Mouse (Mus musculus) hindbrain, embryonic 16.5 days (tissue): ENCODE results near the gene Ppp1r14d. TPM values are rescaled to one million over a fixed set of nuclear protein-coding genes. Genes with fewer than 3 reads are reported as not detected.

Source experiments
- ATAC-seq: fragments of 200-750 bp; cut with Nextera tagmentation; 2 replicates; pipeline ENCODE4 v1.8.0; 2017; ENCODE audit warnings: moderate TSS enrichment, moderate library complexity
- H3K27ac ChIP-seq: fragments of 300-500 bp; sonication (generic); 2 replicates; pipeline ENCODE4 v1.5.1; 2014; ENCODE audit warnings: low read depth, mild to moderate bottlenecking, control low read depth, low read length, moderate library complexity
- H3K27me3 ChIP-seq: fragments of 300-500 bp; sonication (generic); replicated peaks from 2 replicates; pipeline ENCODE4 v1.6.1; 2014; ENCODE audit warnings: low read length; ENCODE audit not compliant: control insufficient read depth, insufficient read depth
- H3K36me3 ChIP-seq: fragments of 300-500 bp; sonication (generic); 2 replicates; pipeline ENCODE4 v1.6.1; 2014; ENCODE audit warnings: mild to moderate bottlenecking, low read length, moderate library complexity, mixed read lengths; ENCODE audit not compliant: control insufficient read depth, insufficient read depth
- H3K4me1 ChIP-seq: fragments of 300-500 bp; sonication (generic); 2 replicates; pipeline ENCODE4 v1.6.1; 2014; ENCODE audit warnings: low read depth, low read length; ENCODE audit not compliant: control insufficient read depth, insufficient read depth
- H3K4me2 ChIP-seq: fragments of 300-500 bp; sonication (generic); 2 replicates; pipeline ENCODE4 v1.6.1; 2014; ENCODE audit warnings: mild to moderate bottlenecking, low read length, control low read depth, moderate library complexity
- H3K4me3 ChIP-seq: fragments of 300-500 bp; sonication (generic); 2 replicates; pipeline ENCODE4 v1.5.1; 2014; ENCODE audit warnings: mild to moderate bottlenecking, low read length, control low read depth, moderate library complexity
- H3K9ac ChIP-seq: fragments of 300-500 bp; sonication (generic); 2 replicates; pipeline ENCODE4 v1.6.1; 2014; ENCODE audit warnings: low read depth, mild to moderate bottlenecking, control low read depth, low read length, moderate library complexity
- H3K9me3 ChIP-seq: fragments of 300-500 bp; sonication (generic); 2 replicates; pipeline ENCODE4 v1.6.1; 2014; ENCODE audit warnings: mild to moderate bottlenecking, low read length, moderate library complexity; ENCODE audit not compliant: control insufficient read depth
- WGBS: fragments of 180-500 bp; shearing (Covaris S2); extraction: QIAGEN DNeasy Blood & Tissue Kit; methylation state at CpG from one replicate; pipeline ENCODE4 v1.1.7; 2014; 5-methylcytosine and 5-hydroxymethylcytosine counted together
- polyA plus RNA-seq: library from polyadenylated mRNA; unstranded; fragments of >200 nt; fragmentation: Nextera tagmentation; extraction: Ambion mirVana; gene quantifications from 2 replicates; pipeline ENCODE4 v1.2.1, GENCODE M21; 2015

The Ppp1r14d gene
- polyA plus RNA-seq, 1 experiment from 2014 or later = not detected

- Histone ChIP-seq H3K4me3 (no peak overlapping the region), H3K27ac (no peak overlapping the region), H3K4me1 (peaks cover 10% of the 10 kb centered on the region), H3K27me3 (peaks cover 43% of the 10 kb centered on the region), H3K9me3 (no peaks in the 10 kb centered on the region), H3K4me2 (no peak overlapping the region), H3K36me3 (no peaks in the 10 kb centered on the region), H3K9ac (no peak overlapping the region)
- no peak for ATAC-seq
- 74% methylated on average over 4 of the region's 4 CpGs for WGBS
Observed at GRCm38 (mm10) chr2:119240075-119240818, 10.5 kb upstream of the Ppp1r14d start.

GRCm38 (mm10) chr2:119238671-119239070 lies 9.0 kb upstream of the Ppp1r14d start:
- 74% methylated on average over 2 of the region's 2 CpGs for WGBS
- peaks cover 48% of the 10 kb centered on the region for H3K27me3 ChIP-seq
- H3K36me3 ChIP-seq = no peaks in the 10 kb centered on the region
- no peak overlapping the region for H3K9ac ChIP-seq
- H3K4me2 ChIP-seq = no peak overlapping the region
- peaks cover 10% of the 10 kb centered on the region for H3K4me1 ChIP-seq
- no peak overlapping the region for H3K27ac ChIP-seq
- H3K4me3 ChIP-seq = no peak overlapping the region
- no peaks in the 10 kb centered on the region for H3K9me3 ChIP-seq
- ATAC-seq = no peak

- H3K4me2 ChIP-seq = peak overlapping the region; percentile 59
- WGBS = under 1% methylated on average over 29 of the region's 31 CpGs
- H3K9ac ChIP-seq = no peak overlapping the region; the same call in 1 of the 2 replicates
- H3K27me3 ChIP-seq = peaks cover 48% of the 10 kb centered on the region
- peaks cover 10% of the 10 kb centered on the region for H3K4me1 ChIP-seq
- H3K9me3 ChIP-seq = no peaks in the 10 kb centered on the region
- no peak for ATAC-seq
- H3K27ac ChIP-seq = no peak overlapping the region
- peak overlapping the region; percentile 41 for H3K4me3 ChIP-seq
- H3K36me3 ChIP-seq = no peaks in the 10 kb centered on the region
Observed at GRCm38 (mm10) chr2:119237871-119238220, 8.1 kb upstream of the Ppp1r14d start.

GRCm38 (mm10) chr2:119237210-119237870 lies 7.6 kb upstream of the Ppp1r14d start, which contains the start of gene Spint1:
Spint1 (plus strand) TSS chr2:119237362.
- Histone ChIP-seq H3K27ac (no peak within 1 kb of the TSS), H3K4me1 (peaks cover 10% of the 10 kb centered on the region), H3K4me3 (peak within 1 kb of the TSS; percentile 41), H3K27me3 (peaks cover 48% of the 10 kb centered on the region), H3K9me3 (no peaks in the 10 kb centered on the region), H3K4me2 (peak within 1 kb of the TSS; percentile 59), H3K36me3 (no peaks in the 10 kb centered on the region), H3K9ac (peak within 1 kb of the TSS; percentile 39)
- 0% methylated on average over 49 of the region's 73 CpGs for WGBS
- peak; percentile 37; the same call in 1 of the 2 replicates for ATAC-seq

- no peak for ATAC-seq
- Histone ChIP-seq H3K4me1 (peaks cover 10% of the 10 kb centered on the region), H3K9me3 (no peaks in the 10 kb centered on the region), H3K9ac (peak overlapping the region; percentile 39; the same call in 1 of the 2 replicates), H3K36me3 (no peaks in the 10 kb centered on the region), H3K4me3 (peak overlapping the region; percentile 41), H3K27ac (no peak overlapping the region), H3K4me2 (peak overlapping the region; percentile 59), H3K27me3 (peaks cover 48% of the 10 kb centered on the region)
- WGBS = 6% methylated on average over 25 of the region's 25 CpGs
Observed at GRCm38 (mm10) chr2:119236682-119237209, 7.0 kb upstream of the Ppp1r14d start.

- no peak; the same call in 1 of the 2 replicates for ATAC-seq
Observed at GRCm38 (mm10) chr2:119209176-119209507, 20.6 kb downstream of the Ppp1r14d start.

GRCm38 (mm10) chr2:119208344-119209175 lies 21.1 kb downstream of the Ppp1r14d start, which contains the start of the genes Zfyve19 and Dnajc17:
Zfyve19 (plus strand) TSS chr2:119208617.
Dnajc17 (minus strand) TSS chr2:119208795.
- Histone ChIP-seq H3K4me3 (peak within 1 kb of the TSS; percentile 73), H3K9me3 (no peaks in the 10 kb centered on the region), H3K27ac (peak within 1 kb of the TSS; percentile 73), H3K36me3 (peaks cover 18% of the 10 kb centered on the region), H3K9ac (peak within 1 kb of the TSS; percentile 83), H3K4me2 (peak within 1 kb of the TSS; percentile 72), H3K27me3 (no peaks in the 10 kb centered on the region), H3K4me1 (peaks cover 10% of the 10 kb centered on the region)
- ATAC-seq = peak; percentile 99
- WGBS = under 1% methylated on average over 51 of the region's 51 CpGs

More at GRCm38 (mm10) chr2:119209176-119209507, 20.6 kb downstream of the Ppp1r14d start:
- no peaks in the 10 kb centered on the region for H3K9me3 ChIP-seq
- H3K27me3 ChIP-seq = no peaks in the 10 kb centered on the region
- peak overlapping the region; percentile 72 for H3K4me2 ChIP-seq
- H3K36me3 ChIP-seq = peaks cover 18% of the 10 kb centered on the region
- peak overlapping the region; percentile 83 for H3K9ac ChIP-seq
- H3K4me1 ChIP-seq = peaks cover 10% of the 10 kb centered on the region
- peak overlapping the region; percentile 73 for H3K27ac ChIP-seq
- peak overlapping the region; percentile 73 for H3K4me3 ChIP-seq
- WGBS = 2% methylated on average over 13 of the region's 13 CpGs

- no peaks in the 10 kb centered on the region for H3K9me3 ChIP-seq
- H3K36me3 ChIP-seq = peaks cover 15% of the 10 kb centered on the region
- H3K27ac ChIP-seq = peak overlapping the region; percentile 72
- H3K4me2 ChIP-seq = peak overlapping the region; percentile 60
- ATAC-seq = no peak
- peak overlapping the region; percentile 73 for H3K4me3 ChIP-seq
- peaks cover 10% of the 10 kb centered on the region for H3K4me1 ChIP-seq
- no peaks in the 10 kb centered on the region for H3K27me3 ChIP-seq
- WGBS = 27% methylated on average over 6 of the region's 6 CpGs
- peak overlapping the region; percentile 72 for H3K9ac ChIP-seq
Observed at GRCm38 (mm10) chr2:119207961-119208343, 21.8 kb downstream of the Ppp1r14d start.
